Mouse (Mus musculus): ENCODE results near the gene Gm28919. TPM values are rescaled to one million over a fixed set of nuclear protein-coding genes. Genes with fewer than 3 reads are reported as not detected.
"Not testable (repeated sequence)": the region's sequence is repeated elsewhere in the genome, so short reads cannot be mapped to it uniquely, and the experiment has no call there.

Gm28919 gene
- total RNA-seq (2021): not detected
- long read RNA-seq: 0 reads

DNA sequence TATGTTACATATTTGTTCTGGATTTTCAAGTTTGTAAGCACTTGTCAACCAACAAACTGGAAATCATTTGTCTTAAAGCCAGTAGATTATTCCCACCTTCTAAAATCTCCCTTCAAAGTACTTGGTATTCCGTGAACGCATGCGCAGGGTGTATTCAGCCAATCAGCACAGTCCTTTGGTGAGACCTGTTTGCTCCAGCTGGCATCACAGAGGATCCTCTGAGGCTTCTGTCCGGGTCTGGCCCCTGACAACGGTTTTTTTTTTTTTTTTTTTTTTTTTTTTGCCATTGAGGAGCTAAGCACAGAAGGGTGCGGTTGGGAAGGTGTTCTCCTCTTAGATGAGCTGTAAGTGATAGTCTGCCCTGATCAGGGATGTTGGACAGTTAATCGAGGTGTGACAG lies at the start of gene Gm28919:
TSS of gene Gm28919 (plus strand) at position 301 of the 400 bp plus-strand sequence.
- not testable (repeated sequence) for DNase-seq (ENCODE audit: low spot score in 2 of 2)

Other genes with a start within 250 kb of the Gm28919 start
- gene Gm21719, start 99.3 kb downstream of the Gm28919 start, total RNA-seq (2021): not detected

All from layer of hippocampus, postnatal 10 days (tissue).